Mouse (Mus musculus) ES-Bruce4 (cell line): ENCODE data around the gene Itln1.

ENCODE experiments used
- CTCF ChIP-seq: IDR thresholded peaks from one replicate; pipeline ENCODE4 v1.8.1; 2011; ENCODE audit warnings: low read depth, low read length
- EP300 ChIP-seq: IDR thresholded peaks from 2 replicates; pipeline ENCODE4 v1.6.1; 2011; ENCODE audit warnings: low read depth, low read length; ENCODE audit not compliant: insufficient read depth

DNA sequence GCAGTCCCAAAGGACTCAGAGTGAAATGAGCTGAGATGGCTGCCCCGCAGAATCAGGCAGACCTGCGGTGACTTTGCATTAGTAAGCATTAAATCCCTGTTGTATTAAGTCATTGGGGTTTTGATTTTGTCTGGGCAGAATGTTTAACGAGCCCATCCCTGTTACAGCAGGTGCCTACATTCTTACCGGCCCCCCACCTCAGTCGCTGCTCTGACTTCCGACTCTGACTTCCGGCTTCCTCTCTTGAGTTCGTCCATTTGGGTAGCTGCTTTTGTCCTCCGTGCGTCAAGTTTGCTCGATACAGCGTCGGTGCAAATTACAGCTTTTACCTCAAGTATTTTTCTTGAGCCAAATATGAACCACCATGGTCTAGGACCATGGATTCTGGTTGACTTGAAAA is 40.9 kb downstream of the Itln1 start:
- TF ChIP-seq CTCF = no peak
- no peak for TF ChIP-seq EP300
